Mouse (Mus musculus) liver, postnatal 0 days (tissue): ENCODE data around the gene Ahdc1.

Experiments
- CTCF ChIP-seq: sonication (generic); IDR thresholded peaks from 2 replicates; pipeline ENCODE4 v1.5.1; 2016; ENCODE audit warnings: antibody characterized with exemption, low read depth
- EP300 ChIP-seq: IDR thresholded peaks from 2 replicates; pipeline ENCODE4 v1.6.1; 2016; ENCODE audit warnings: antibody characterized with exemption, low read depth, mild to moderate bottlenecking

DNA sequence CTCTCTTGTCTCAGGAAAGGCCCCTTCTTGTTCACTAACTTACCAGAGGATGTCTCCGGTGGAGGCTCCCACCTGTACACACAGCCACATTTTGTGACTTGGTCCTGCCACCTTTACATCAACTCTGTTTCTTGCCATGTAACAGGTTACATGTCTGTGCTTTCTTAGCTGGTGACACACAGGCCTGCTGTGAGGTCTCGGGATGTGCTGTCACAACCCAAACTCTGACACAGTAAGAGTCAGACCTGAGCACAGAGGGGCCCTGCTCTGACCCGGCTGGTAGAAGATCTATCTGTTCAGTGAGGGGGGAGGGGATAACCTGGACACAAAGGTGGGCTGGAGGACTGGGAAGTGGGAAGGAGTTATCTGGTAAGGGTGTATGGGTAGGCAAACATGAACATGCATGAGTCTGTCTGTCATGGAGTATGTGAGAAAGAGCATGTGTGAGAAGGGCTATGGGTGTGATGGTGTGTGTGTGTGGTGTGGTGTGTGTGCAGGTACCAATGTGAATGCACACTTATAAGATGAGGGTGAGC is 7.3 kb downstream of the Ahdc1 start:
- no peak for TF ChIP-seq CTCF
- TF ChIP-seq EP300, result no peak
